Mouse (Mus musculus): ENCODE data around the gene Taar3. TPM values are rescaled to one million over a fixed set of nuclear protein-coding genes. Genes with fewer than 3 reads are reported as not detected.

Gene Taar3
- total RNA-seq (2015) = not detected in 2 replicates
- not detected in 2 replicates for total RNA-seq (2017)

- ATAC-seq (ENCODE audit: poor library complexity, severe bottlenecking) = no peak
Measured at GRCm38 (mm10) chr10:23949508-23950005, at the start of gene Taar3. Taar3 (plus strand) TSS chr10:23949558.

- ATAC-seq (ENCODE audit: poor library complexity, severe bottlenecking) = no peak
Measured at GRCm38 (mm10) chr10:23901119-23901518, 48.2 kb upstream of the Taar3 start.

GRCm38 (mm10) chr10:23905661-23906060 lies 43.7 kb upstream of the Taar3 start:
- no peak for ATAC-seq (ENCODE audit: poor library complexity, severe bottlenecking)

- no peak for ATAC-seq (ENCODE audit: poor library complexity, severe bottlenecking)
Measured at GRCm38 (mm10) chr10:23920056-23920455, 29.3 kb upstream of the Taar3 start, which contains the start of gene Taar1. Taar1 (plus strand) TSS chr10:23920356.

- no peak for ATAC-seq (ENCODE audit: poor library complexity, severe bottlenecking)
Measured at GRCm38 (mm10) chr10:23922468-23922867, 26.9 kb upstream of the Taar3 start.

- no peak for ATAC-seq (ENCODE audit: poor library complexity, severe bottlenecking)
Measured at GRCm38 (mm10) chr10:23923941-23924340, 25.4 kb upstream of the Taar3 start.

- no peak for ATAC-seq (ENCODE audit: poor library complexity, severe bottlenecking)
Measured at GRCm38 (mm10) chr10:23937613-23938012, 11.7 kb upstream of the Taar3 start.

- ATAC-seq (ENCODE audit: poor library complexity, severe bottlenecking) = no peak
Measured at GRCm38 (mm10) chr10:23938312-23938711, 11.0 kb upstream of the Taar3 start, which contains the start of gene Taar2. Taar2 (plus strand) TSS chr10:23938572.

- ATAC-seq (ENCODE audit: poor library complexity, severe bottlenecking) = no peak
Measured at GRCm38 (mm10) chr10:23942465-23942864, 6.9 kb upstream of the Taar3 start.

GRCm38 (mm10) chr10:23948026-23948425 lies 1.3 kb upstream of the Taar3 start:
- no peak for ATAC-seq (ENCODE audit: poor library complexity, severe bottlenecking)

- ATAC-seq (ENCODE audit: poor library complexity, severe bottlenecking) = no peak
Measured at GRCm38 (mm10) chr10:23951714-23952113, 2.4 kb downstream of the Taar3 start.

- no peak for ATAC-seq (ENCODE audit: poor library complexity, severe bottlenecking)
Measured at GRCm38 (mm10) chr10:23959071-23959470, 9.7 kb downstream of the Taar3 start.

- ATAC-seq (ENCODE audit: poor library complexity, severe bottlenecking) = peak; percentile 67; the same call in 1 of the 2 replicates
Measured at GRCm38 (mm10) chr10:23960444-23960915, 11.1 kb downstream of the Taar3 start, which contains the start of gene Taar4. Taar4 (plus strand) TSS chr10:23960494.

GRCm38 (mm10) chr10:23963444-23963843 lies 14.1 kb downstream of the Taar3 start:
- ATAC-seq (ENCODE audit: poor library complexity, severe bottlenecking) = no peak

- peak; percentile 18; the same call in 1 of the 2 replicates for ATAC-seq (ENCODE audit: poor library complexity, severe bottlenecking)
Measured at GRCm38 (mm10) chr10:23964921-23965610, 15.7 kb downstream of the Taar3 start.

GRCm38 (mm10) chr10:23970656-23971165 lies 21.4 kb downstream of the Taar3 start, which contains the start of gene Taar5:
Taar5 (plus strand) TSS chr10:23970706.
- no peak for ATAC-seq (ENCODE audit: poor library complexity, severe bottlenecking)

GRCm38 (mm10) chr10:23971256-23971655 lies 21.9 kb downstream of the Taar3 start:
- ATAC-seq (ENCODE audit: poor library complexity, severe bottlenecking) = no peak

GRCm38 (mm10) chr10:23977958-23978357 lies 28.6 kb downstream of the Taar3 start:
- no peak for ATAC-seq (ENCODE audit: poor library complexity, severe bottlenecking)

- ATAC-seq (ENCODE audit: poor library complexity, severe bottlenecking) = peak; percentile 71
Measured at GRCm38 (mm10) chr10:23978901-23979705, 29.7 kb downstream of the Taar3 start.

GRCm38 (mm10) chr10:23985546-23985945 lies 36.2 kb downstream of the Taar3 start, which contains the start of gene Taar6:
Taar6 (minus strand) TSS chr10:23985646.
- ATAC-seq (ENCODE audit: poor library complexity, severe bottlenecking) = no peak

GRCm38 (mm10) chr10:23986419-23986818 lies 37.1 kb downstream of the Taar3 start:
- ATAC-seq (ENCODE audit: poor library complexity, severe bottlenecking) = no peak

All from megakaryocyte, adult 5-6 weeks (primary cell).